ENCODE assay signal across 24 mouse cellular contexts in the genomic region with DNA sequence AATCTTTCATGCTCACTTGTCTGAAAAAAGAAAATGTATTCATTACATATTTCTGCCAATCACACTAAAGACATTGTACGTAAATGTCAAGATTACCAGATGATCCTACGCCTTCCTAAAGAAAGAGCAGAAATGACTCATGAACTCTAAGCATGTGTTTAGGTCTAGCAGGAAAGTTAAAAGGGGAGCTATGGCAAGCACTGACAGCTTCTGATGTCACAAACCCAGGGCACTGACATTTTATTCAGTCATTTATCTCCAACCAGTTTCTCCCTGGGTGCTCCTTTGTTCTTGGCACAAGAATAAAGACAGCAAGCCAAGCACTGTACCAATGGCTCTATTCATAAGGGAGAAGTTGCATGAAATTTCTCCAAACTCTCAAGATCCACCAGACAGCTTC.
"Had no signal": no experiment of that assay in that cellular context is flagged by ENCODE, and none has a peak within 500 bp of the region (broad histone marks: within the 10 kb centered on the region; RNA-seq: fewer than 3 reads in every experiment).

No protein-coding gene starts in this region.

- DNase-seq: gastrocnemius, adult 2 months; gastrocnemius, postnatal 10 days; gastrocnemius, postnatal 25 days; heart, adult 18-20 months; heart, postnatal 10 days; heart, postnatal 4 days; kidney, adult 18-20 months; kidney, adult 8-10 months; kidney, postnatal 10 days; kidney, postnatal 25 days; kidney, postnatal 4 days; liver; liver, embryonic 13.5 days had no signal

- H3K27ac ChIP-seq: gastrocnemius, adult 2 months; heart, embryonic 10.5 days; hindbrain, embryonic 10.5 days; hindbrain, embryonic 12.5 days; hindbrain, embryonic 14.5 days; intestine, embryonic 15.5 days; limb, embryonic 10.5 days; limb, embryonic 12.5 days; liver, embryonic 13.5 days had no signal

- ATAC-seq: hindbrain, embryonic 16.5 days; inflammation-experienced regulatory T-cells, adult 6 months; intestine, embryonic 15.5 days; intestine, postnatal 0 days had no signal

- H3K4me3 ChIP-seq: gastrocnemius, adult 2 months; heart, embryonic 10.5 days; heart, embryonic 12.5 days; hindbrain, embryonic 10.5 days; hindbrain, embryonic 12.5 days; intestine, embryonic 15.5 days; limb, embryonic 10.5 days; limb, embryonic 12.5 days; liver, embryonic 13.5 days had no signal
